Mouse (Mus musculus) kidney, postnatal 4 days (tissue): ENCODE data around the gene Cdk18.

Experiments
- DNase-seq, 2 experiments: peaks; one replicate each; pipeline ENCODE4 v3.0.0; 2021; ENCODE audit warnings: mixed read lengths in 2 of 2

Cdk18 gene

GRCm38 (mm10) chr1:132149410-132149809 lies 9.9 kb upstream of the Cdk18 start:
- no peak for DNase-seq

GRCm38 (mm10) chr1:132145973-132146685 lies 6.6 kb upstream of the Cdk18 start:
- peak; percentile 60 to 73 for DNase-seq

- no peak for DNase-seq
Observed at GRCm38 (mm10) chr1:132144837-132145236, 5.4 kb upstream of the Cdk18 start.

- no peak for DNase-seq
Observed at GRCm38 (mm10) chr1:132144223-132144622, 4.7 kb upstream of the Cdk18 start.

- no peak for DNase-seq
Observed at GRCm38 (mm10) chr1:132143730-132144129, 4.2 kb upstream of the Cdk18 start.

- peak in 1 of 2 experiments; percentile 67 for DNase-seq
Observed at GRCm38 (mm10) chr1:132143079-132143478, 3.6 kb upstream of the Cdk18 start.

- DNase-seq = no peak
Observed at GRCm38 (mm10) chr1:132141753-132142152, 2.3 kb upstream of the Cdk18 start.

- no peak for DNase-seq
Observed at GRCm38 (mm10) chr1:132141166-132141565, 1.7 kb upstream of the Cdk18 start.

- DNase-seq = no peak
Observed at GRCm38 (mm10) chr1:132140574-132140973, 1.1 kb upstream of the Cdk18 start.

GRCm38 (mm10) chr1:132140171-132140570 lies 687 bp upstream of the Cdk18 start:
- DNase-seq = peak; percentile 79 to 83

GRCm38 (mm10) chr1:132138576-132139415 lies 688 bp downstream of the Cdk18 start:
- peak in 1 of 2 experiments; percentile 67 for DNase-seq

- DNase-seq = peak in 1 of 2 experiments; percentile 49
Observed at GRCm38 (mm10) chr1:132137935-132138575, 1.4 kb downstream of the Cdk18 start.

- DNase-seq = peak; percentile 57 to 71
Observed at GRCm38 (mm10) chr1:132136847-132137246, 2.6 kb downstream of the Cdk18 start.

- no peak for DNase-seq
Observed at GRCm38 (mm10) chr1:132135631-132136030, 3.9 kb downstream of the Cdk18 start.

- DNase-seq = peak; percentile 52 to 61
Observed at GRCm38 (mm10) chr1:132128311-132128710, 11.2 kb downstream of the Cdk18 start.

- peak in 1 of 2 experiments; percentile 49 for DNase-seq
Observed at GRCm38 (mm10) chr1:132125803-132126405, 13.6 kb downstream of the Cdk18 start.

- peak; percentile 66 to 77 for DNase-seq
Observed at GRCm38 (mm10) chr1:132125249-132125648, 14.2 kb downstream of the Cdk18 start.

- no peak for DNase-seq
Observed at GRCm38 (mm10) chr1:132123420-132124014, 16.0 kb downstream of the Cdk18 start.

- DNase-seq = no peak
Observed at GRCm38 (mm10) chr1:132121895-132122294, 17.6 kb downstream of the Cdk18 start.

GRCm38 (mm10) chr1:132121236-132121635 lies 18.2 kb downstream of the Cdk18 start:
- peak; percentile 93 to 94 for DNase-seq

GRCm38 (mm10) chr1:132116606-132117005 lies 22.9 kb downstream of the Cdk18 start:
- peak; percentile 84 for DNase-seq

- DNase-seq = no peak
Observed at GRCm38 (mm10) chr1:132113098-132113497, 26.4 kb downstream of the Cdk18 start.
